Mouse (Mus musculus): ENCODE measurements around the gene Ssr4.

The Ssr4 gene

DNA sequence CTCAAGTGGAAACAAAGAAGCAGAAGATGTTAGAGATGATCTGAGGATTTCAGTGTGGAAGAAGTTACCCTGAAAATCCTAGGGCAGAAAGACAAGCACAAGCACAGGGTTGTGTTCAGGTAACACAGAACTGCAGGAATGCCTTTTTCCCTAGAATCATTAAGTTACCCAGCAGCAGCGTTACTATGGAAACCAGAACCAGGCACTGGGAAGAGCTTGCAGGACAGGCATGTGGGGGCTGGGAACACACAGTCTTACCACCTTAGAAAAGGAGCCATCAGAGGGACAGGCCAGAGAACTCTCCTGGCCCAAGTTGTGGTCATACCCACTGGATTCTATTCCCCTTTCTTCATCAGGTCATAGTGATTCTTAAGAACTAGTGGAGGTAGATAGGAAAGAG, 19.0 kb downstream of the Ssr4 start:
- DNase-seq (ENCODE audit: low spot score in 2 of 2) = no peak

DNA sequence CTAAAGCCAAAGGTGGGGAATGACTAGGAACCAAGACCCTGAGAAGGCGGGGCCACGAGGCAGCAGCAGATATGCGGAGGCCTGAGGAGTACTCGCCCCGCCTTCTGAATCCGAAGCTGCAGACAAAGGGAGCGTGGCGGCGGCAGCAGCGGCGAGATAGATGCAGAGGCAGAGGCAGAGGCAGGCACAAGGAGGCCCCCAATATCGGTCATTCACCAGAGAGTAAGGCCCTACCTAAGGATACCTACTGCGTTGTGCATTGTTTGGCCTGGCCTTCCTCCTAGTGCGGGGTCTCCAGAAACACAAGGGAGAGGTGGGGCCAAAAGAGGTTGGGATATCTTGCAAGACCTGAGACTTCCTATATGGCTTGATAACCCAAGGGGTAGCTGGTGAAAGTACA, 28.2 kb downstream of the Ssr4 start:
- peak in 1 of 2 experiments; percentile 15 for DNase-seq (ENCODE audit: low spot score in 2 of 2)

- no peak for DNase-seq (ENCODE audit: low spot score in 2 of 2)
These were observed 29.9 kb downstream of the Ssr4 start for GRCm38 (mm10) chrX:73816596-73817314.

DNA sequence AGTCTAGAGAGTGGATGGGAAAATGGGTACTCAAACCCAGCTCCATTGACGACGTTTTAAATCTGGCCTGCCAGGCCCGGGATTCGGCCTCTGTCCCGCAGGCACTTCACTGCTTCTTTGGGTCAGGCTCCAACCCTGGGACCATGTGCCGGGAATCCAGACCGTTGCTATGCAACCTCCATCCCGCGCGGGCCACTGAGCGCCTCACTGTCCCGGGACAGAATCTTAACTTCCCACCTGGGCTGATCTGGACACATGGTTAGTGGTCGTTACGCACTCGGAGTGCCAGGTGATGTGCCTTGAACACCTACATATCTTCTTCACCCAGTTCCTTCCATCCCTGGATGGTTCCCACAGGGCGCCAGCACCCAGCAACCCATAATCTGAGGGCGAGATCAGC, 36.9 kb downstream of the Ssr4 start:
- DNase-seq (ENCODE audit: low spot score in 2 of 2) = no peak

DNA sequence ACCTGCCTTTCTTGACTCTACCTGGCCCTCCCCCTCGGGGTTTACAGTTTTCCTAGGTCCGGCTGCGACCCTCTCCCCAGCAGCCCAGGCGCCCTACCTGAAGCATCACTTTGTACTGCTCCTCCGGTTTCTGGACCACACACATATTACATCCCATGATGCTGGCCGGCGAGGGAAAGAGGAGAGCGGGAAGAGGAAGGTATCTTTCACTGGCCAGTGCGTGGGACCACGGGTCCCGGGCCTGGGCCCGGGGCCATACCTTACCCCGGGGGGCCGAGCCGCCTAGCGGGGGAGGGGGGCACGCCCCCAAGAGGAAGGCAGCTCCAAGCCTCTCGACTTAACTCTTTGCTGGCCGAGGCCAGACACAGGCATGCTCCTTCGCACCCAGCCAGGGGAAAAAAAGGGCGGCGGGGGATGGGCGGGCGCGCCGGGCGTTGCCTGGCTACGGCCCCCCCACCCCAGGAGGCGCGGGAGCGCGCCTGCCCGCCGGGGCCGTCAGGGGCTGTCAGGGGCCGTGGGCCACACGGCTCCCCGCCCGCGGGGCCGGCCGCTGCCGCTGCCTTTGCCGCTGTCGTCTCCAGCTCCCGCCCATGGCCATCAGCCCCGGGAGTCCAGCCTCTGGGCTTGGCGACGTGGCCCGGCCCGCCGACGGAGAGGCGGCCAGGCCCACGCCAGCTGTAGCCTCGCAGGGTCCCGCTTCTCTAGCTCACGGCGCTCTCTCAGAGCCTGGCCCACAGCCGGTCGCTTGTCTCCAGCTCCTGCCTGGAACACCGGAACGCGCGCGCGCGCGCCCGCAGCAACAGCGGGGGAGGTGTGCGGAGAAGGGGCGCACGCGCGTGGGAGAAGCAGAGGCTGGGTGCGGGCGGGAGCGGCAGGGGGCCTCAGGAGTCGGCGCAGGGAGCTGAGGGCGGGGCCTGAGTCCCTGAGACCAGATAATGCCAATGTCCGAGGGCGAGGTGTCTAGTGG, 37.6 kb downstream of the Ssr4 start, which contains the start of gene Pdzd4:
Pdzd4 (minus strand) TSS at position 785 of the 967 bp plus-strand sequence.
- peak; percentile 43 to 58 for DNase-seq (ENCODE audit: low spot score in 2 of 2)

DNA sequence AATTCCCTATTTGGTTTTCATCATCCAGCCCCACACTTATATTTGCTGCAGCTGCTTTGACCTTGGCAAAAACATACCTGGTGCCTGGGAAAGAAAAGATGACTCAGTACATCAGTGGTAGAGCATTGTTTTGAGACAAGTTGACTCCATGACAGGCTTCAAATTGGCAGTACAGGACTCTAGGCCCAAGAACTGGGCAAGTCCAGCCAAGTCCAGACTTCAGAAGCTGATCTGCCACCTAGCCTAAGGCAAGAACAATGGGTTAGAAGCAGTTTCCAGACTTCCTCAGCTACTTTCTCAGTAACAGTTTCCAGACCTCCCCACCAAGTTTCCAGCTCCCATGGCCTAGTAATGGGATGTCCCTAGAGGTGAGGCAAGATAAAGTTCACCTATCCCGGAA, 48.9 kb downstream of the Ssr4 start:
- DNase-seq (ENCODE audit: low spot score in 2 of 2) = no peak

DNA sequence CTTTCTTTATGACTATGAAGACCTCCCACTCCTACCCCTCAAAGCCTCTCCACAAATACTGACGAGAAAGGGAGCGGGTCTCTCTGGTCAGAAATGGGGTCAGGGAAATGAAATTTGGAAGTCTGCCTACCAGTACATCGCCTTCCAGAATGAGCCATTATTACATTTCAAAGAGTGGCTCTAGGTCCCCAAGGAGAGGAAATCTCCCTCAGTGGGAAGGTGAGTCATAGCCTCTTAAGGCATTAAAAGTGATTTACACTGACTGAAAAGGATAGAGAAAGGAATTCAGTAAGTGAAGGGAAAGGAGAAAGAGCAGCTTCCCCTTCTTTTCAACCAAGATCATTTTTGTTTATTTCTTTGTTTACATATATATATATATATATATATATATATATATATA, 49.9 kb downstream of the Ssr4 start:
- DNase-seq (ENCODE audit: low spot score in 2 of 2) = no peak

Measured in thymus, postnatal 10 days (tissue).